Mouse (Mus musculus) kidney, adult 2 months (tissue): ENCODE data around the gene Mri1.

Experiments
- CTCF ChIP-seq: fragments of 200-500 bp; conservative IDR thresholded peaks from 2 replicates; pipeline ENCODE4 v1.5.1; 2011; ENCODE audit warnings: low read depth, mild to moderate bottlenecking, control low read depth, low read length, moderate library complexity, mixed read lengths; ENCODE audit not compliant: insufficient read depth, insufficient read length
- POLR2A ChIP-seq: fragments of 200-500 bp; IDR thresholded peaks from one replicate; pipeline ENCODE4 v1.6.1; 2011; ENCODE audit warnings: low read depth, low read length, control low read depth

DNA sequence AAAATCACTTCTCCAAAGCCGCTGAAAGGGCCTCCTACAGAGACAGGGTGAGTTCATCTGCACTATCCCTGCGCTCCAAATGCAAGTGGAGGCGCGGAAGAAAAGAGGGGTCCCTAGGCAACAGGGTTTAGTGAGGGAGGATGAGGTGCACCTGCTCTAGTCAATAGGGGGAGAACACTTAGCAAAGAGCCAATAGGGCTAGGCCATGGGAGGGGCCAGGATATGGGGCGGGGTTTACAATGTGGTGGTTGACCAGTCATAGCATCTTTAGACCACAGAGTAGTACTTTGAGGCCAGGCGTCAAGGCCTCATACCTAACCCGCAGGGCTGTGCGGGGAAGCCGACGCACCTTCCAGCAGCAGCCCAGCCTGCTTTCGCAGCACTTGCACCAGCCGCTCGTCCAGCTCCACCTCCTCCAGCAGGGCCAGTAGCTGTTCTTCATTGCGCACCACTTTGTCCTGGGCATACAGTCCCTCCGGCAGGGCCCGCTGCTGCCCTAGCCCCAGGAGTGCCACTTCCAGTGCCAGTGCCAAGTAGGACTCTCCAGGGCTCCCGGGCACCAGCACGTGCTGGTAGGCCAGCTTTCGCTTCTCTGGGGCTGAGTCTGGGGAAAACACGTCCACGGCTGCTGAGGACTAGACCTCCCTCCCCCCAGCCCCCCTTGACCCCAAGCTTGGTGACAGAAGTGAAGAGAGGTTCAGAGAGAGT, 33.6 kb downstream of the Mri1 start:
- TF ChIP-seq CTCF (no peak), POLR2A (no peak)
